Mouse (Mus musculus) embryonic facial prominence, embryonic 13.5 days (tissue): ENCODE data around the gene Ccdc92. TPM values are rescaled to one million over a fixed set of nuclear protein-coding genes. Genes with fewer than 3 reads are reported as not detected.

Source experiments
- ATAC-seq: fragments of 200-750 bp; cut with Nextera tagmentation; 2 replicates; pipeline ENCODE4 v1.8.0; 2017; ENCODE audit warnings: low read depth; ENCODE audit not compliant: insufficient number of reproducible peaks, insufficient read depth, low FRiP score, low TSS enrichment
- H3K27ac ChIP-seq: fragments of 300-500 bp; sonication (generic); 2 replicates; pipeline ENCODE4 v1.5.1; 2015; ENCODE audit warnings: moderate library complexity, mild to moderate bottlenecking, inconsistent platforms
- H3K27me3 ChIP-seq: fragments of 300-500 bp; sonication (generic); 2 replicates; pipeline ENCODE4 v1.6.1; 2015; ENCODE audit warnings: mild to moderate bottlenecking, inconsistent platforms
- H3K36me3 ChIP-seq: fragments of 300-500 bp; sonication (generic); 2 replicates; pipeline ENCODE4 v1.6.1; 2015; ENCODE audit warnings: mild to moderate bottlenecking, inconsistent platforms
- H3K4me1 ChIP-seq: fragments of 300-500 bp; sonication (generic); 2 replicates; pipeline ENCODE4 v1.6.1; 2015; ENCODE audit warnings: inconsistent platforms
- H3K4me2 ChIP-seq: fragments of 300-500 bp; sonication (generic); 2 replicates; pipeline ENCODE4 v1.6.1; 2015; ENCODE audit warnings: moderate library complexity, mild to moderate bottlenecking, inconsistent platforms
- H3K4me3 ChIP-seq: fragments of 300-500 bp; sonication (generic); 2 replicates; pipeline ENCODE4 v1.5.1; 2015; ENCODE audit warnings: mild to moderate bottlenecking, inconsistent platforms
- H3K9ac ChIP-seq: fragments of 300-500 bp; sonication (generic); 2 replicates; pipeline ENCODE4 v1.6.1; 2015; ENCODE audit warnings: mild to moderate bottlenecking, inconsistent platforms
- H3K9me3 ChIP-seq: fragments of 300-500 bp; sonication (generic); 2 replicates; pipeline ENCODE4 v1.6.1; 2016; ENCODE audit warnings: inconsistent platforms
- WGBS: fragments of 180-500 bp; shearing (Covaris S2); methylation state at CpG from one replicate; pipeline ENCODE4 v1.1.7; 2015; ENCODE audit warnings: mixed read lengths; 5-methylcytosine and 5-hydroxymethylcytosine counted together
- polyA plus RNA-seq: library from polyadenylated mRNA; unstranded; fragments of >200 nt; fragmentation: Nextera tagmentation; extraction: Ambion mirVana; gene quantifications from 2 replicates; pipeline ENCODE4 v1.2.1, GENCODE M21; 2015

Ccdc92 gene
- polyA plus RNA-seq, 1 experiment from 2014 or later, result 7.1 TPM

GRCm38 (mm10) chr5:124852294-124852693, 9.9 kb downstream of the Ccdc92 start:
- 25% methylated on average over 2 of the region's 2 CpGs for WGBS
- no peak overlapping the region for H3K4me2 ChIP-seq
- no peak for ATAC-seq

GRCm38 (mm10) chr5:124851572-124851971, 10.7 kb downstream of the Ccdc92 start:
- Histone ChIP-seq H3K9ac (no peak overlapping the region), H3K27ac (no peak overlapping the region), H3K4me3 (no peak overlapping the region), H3K4me2 (no peak overlapping the region), H3K4me1 (peaks cover 20% of the 10 kb centered on the region), H3K27me3 (no peaks in the 10 kb centered on the region), H3K9me3 (no peaks in the 10 kb centered on the region), H3K36me3 (no peaks in the 10 kb centered on the region)
- ATAC-seq, result peak; percentile 67; the same call in 1 of the 2 replicates
- WGBS, result 39% methylated on average over 4 of the region's 4 CpGs

More at GRCm38 (mm10) chr5:124852294-124852693, 9.9 kb downstream of the Ccdc92 start:
- Histone ChIP-seq H3K4me1 (peaks cover 13% of the 10 kb centered on the region), H3K27me3 (no peaks in the 10 kb centered on the region), H3K9me3 (no peaks in the 10 kb centered on the region), H3K27ac (no peak overlapping the region), H3K9ac (no peak overlapping the region), H3K36me3 (no peaks in the 10 kb centered on the region), H3K4me3 (no peak overlapping the region)

GRCm38 (mm10) chr5:124848994-124849393, 13.2 kb downstream of the Ccdc92 start:
- no peaks in the 10 kb centered on the region for H3K9me3 ChIP-seq
- H3K9ac ChIP-seq, result no peak overlapping the region
- H3K27ac ChIP-seq, result no peak overlapping the region
- H3K36me3 ChIP-seq, result no peaks in the 10 kb centered on the region
- ATAC-seq, result no peak
- peaks cover 28% of the 10 kb centered on the region for H3K4me1 ChIP-seq
- no peak overlapping the region for H3K4me2 ChIP-seq
- 77% methylated on average over 3 of the region's 3 CpGs for WGBS
- no peak overlapping the region for H3K4me3 ChIP-seq
- H3K27me3 ChIP-seq, result no peaks in the 10 kb centered on the region

- H3K36me3 ChIP-seq, result no peaks in the 10 kb centered on the region
- peak overlapping the region; percentile 66 for H3K27ac ChIP-seq
- H3K27me3 ChIP-seq, result no peaks in the 10 kb centered on the region
- no peak overlapping the region for H3K9ac ChIP-seq
- ATAC-seq, result 0 out of 2 replicates have a peak, but pooled peaks have one; percentile 48
- H3K4me3 ChIP-seq, result no peak overlapping the region
- no peaks in the 10 kb centered on the region for H3K9me3 ChIP-seq
- WGBS, result 24% methylated on average over 1 of the region's 1 CpGs
- no peak overlapping the region for H3K4me2 ChIP-seq
- H3K4me1 ChIP-seq, result peaks cover 23% of the 10 kb centered on the region
These were observed 15.2 kb downstream of the Ccdc92 start for GRCm38 (mm10) chr5:124847014-124847413.

GRCm38 (mm10) chr5:124844929-124845328, 17.3 kb downstream of the Ccdc92 start:
- Histone ChIP-seq H3K27me3 (no peaks in the 10 kb centered on the region), H3K4me2 (no peak overlapping the region), H3K4me1 (peaks cover 27% of the 10 kb centered on the region), H3K27ac (no peak overlapping the region), H3K36me3 (no peaks in the 10 kb centered on the region), H3K4me3 (no peak overlapping the region), H3K9me3 (no peaks in the 10 kb centered on the region), H3K9ac (no peak overlapping the region)
- no peak for ATAC-seq
- 64% methylated on average over 4 of the region's 4 CpGs for WGBS

- H3K4me1 ChIP-seq, result peaks cover 27% of the 10 kb centered on the region
- H3K27me3 ChIP-seq, result no peaks in the 10 kb centered on the region
- peaks cover 4% of the 10 kb centered on the region; the same call in 1 of the 2 replicates for H3K36me3 ChIP-seq
- WGBS, result 82% methylated on average over 8 of the region's 8 CpGs
- H3K4me3 ChIP-seq, result no peak overlapping the region
- H3K27ac ChIP-seq, result no peak overlapping the region
- no peak overlapping the region for H3K9ac ChIP-seq
- H3K9me3 ChIP-seq, result no peaks in the 10 kb centered on the region
- no peak overlapping the region for H3K4me2 ChIP-seq
- no peak for ATAC-seq
These were observed 18.8 kb downstream of the Ccdc92 start for GRCm38 (mm10) chr5:124843386-124843785.

- no peak overlapping the region for H3K9ac ChIP-seq
- no peak overlapping the region for H3K4me2 ChIP-seq
- H3K4me3 ChIP-seq, result no peak overlapping the region
- H3K27me3 ChIP-seq, result no peaks in the 10 kb centered on the region
- WGBS, result 83% methylated on average over 2 of the region's 2 CpGs
- H3K4me1 ChIP-seq, result peaks cover 4% of the 10 kb centered on the region; the same call in 1 of the 2 replicates
- no peak for ATAC-seq
- H3K36me3 ChIP-seq, result peaks cover 9% of the 10 kb centered on the region
- H3K27ac ChIP-seq, result no peak overlapping the region
- no peaks in the 10 kb centered on the region for H3K9me3 ChIP-seq
These were observed 21.6 kb downstream of the Ccdc92 start for GRCm38 (mm10) chr5:124840669-124841068.

GRCm38 (mm10) chr5:124840202-124840601, 22.0 kb downstream of the Ccdc92 start:
- Histone ChIP-seq H3K27me3 (no peaks in the 10 kb centered on the region), H3K27ac (no peak overlapping the region), H3K4me2 (no peak overlapping the region), H3K4me1 (peaks cover 4% of the 10 kb centered on the region; the same call in 1 of the 2 replicates), H3K9me3 (no peaks in the 10 kb centered on the region), H3K4me3 (no peak overlapping the region), H3K36me3 (peaks cover 14% of the 10 kb centered on the region), H3K9ac (no peak overlapping the region)
- 69% methylated on average over 7 of the region's 7 CpGs for WGBS
- no peak for ATAC-seq

- Histone ChIP-seq H3K4me3 (no peak overlapping the region), H3K27me3 (no peaks in the 10 kb centered on the region), H3K4me1 (peaks cover 4% of the 10 kb centered on the region; the same call in 1 of the 2 replicates), H3K36me3 (peaks cover 17% of the 10 kb centered on the region), H3K4me2 (no peak overlapping the region), H3K27ac (no peak overlapping the region), H3K9me3 (no peaks in the 10 kb centered on the region), H3K9ac (no peak overlapping the region)
- no peak for ATAC-seq
- WGBS, result 71% methylated on average over 4 of the region's 4 CpGs
These were observed 25.6 kb downstream of the Ccdc92 start for GRCm38 (mm10) chr5:124836621-124837020.

GRCm38 (mm10) chr5:124836075-124836474, 26.1 kb downstream of the Ccdc92 start:
- ATAC-seq, result no peak
- 92% methylated on average over 10 of the region's 10 CpGs for WGBS
- Histone ChIP-seq H3K36me3 (peaks cover 17% of the 10 kb centered on the region), H3K9ac (no peak overlapping the region), H3K27me3 (no peaks in the 10 kb centered on the region), H3K27ac (no peak overlapping the region), H3K4me3 (no peak overlapping the region), H3K9me3 (no peaks in the 10 kb centered on the region), H3K4me1 (peaks cover 4% of the 10 kb centered on the region; the same call in 1 of the 2 replicates), H3K4me2 (no peak overlapping the region)

GRCm38 (mm10) chr5:124835218-124835617, 27.0 kb downstream of the Ccdc92 start:
- no peak overlapping the region for H3K27ac ChIP-seq
- H3K4me2 ChIP-seq, result no peak overlapping the region
- peaks cover 17% of the 10 kb centered on the region for H3K36me3 ChIP-seq
- no peaks in the 10 kb centered on the region for H3K27me3 ChIP-seq
- 94% methylated on average over 15 of the region's 15 CpGs for WGBS
- no peak overlapping the region for H3K4me3 ChIP-seq
- no peak overlapping the region for H3K9ac ChIP-seq
- no peak for ATAC-seq
- H3K4me1 ChIP-seq, result no peaks in the 10 kb centered on the region
- no peaks in the 10 kb centered on the region for H3K9me3 ChIP-seq

- no peak for ATAC-seq
- H3K9me3 ChIP-seq, result no peaks in the 10 kb centered on the region
- H3K4me1 ChIP-seq, result no peaks in the 10 kb centered on the region
- no peak overlapping the region for H3K4me3 ChIP-seq
- H3K36me3 ChIP-seq, result peaks cover 4% of the 10 kb centered on the region; the same call in 1 of the 2 replicates
- H3K4me2 ChIP-seq, result no peak overlapping the region
- H3K27ac ChIP-seq, result no peak overlapping the region
- H3K9ac ChIP-seq, result no peak overlapping the region
- 90% methylated on average over 12 of the region's 12 CpGs for WGBS
- H3K27me3 ChIP-seq, result no peaks in the 10 kb centered on the region
These were observed 31.9 kb downstream of the Ccdc92 start for GRCm38 (mm10) chr5:124830331-124830730.
